In genomic region chr14:79186976-79187375, GRCm38 (mm10) we compare ENCODE assay signal across 16 mouse cellular contexts.
"Had no signal": no experiment of that assay in that cellular context is flagged by ENCODE, and none has a peak within 500 bp of the region (broad histone marks: within the 10 kb centered on the region; RNA-seq: fewer than 3 reads in every experiment).

No protein-coding gene starts in this region.

- DNase-seq: left cerebral cortex, postnatal 4 days; liver; liver, embryonic 13.5 days; liver, postnatal 0 days; lung, adult 18-20 months; lung, adult 2 months; lung, embryonic 14.5 days; lung, postnatal 10 days; lung, postnatal 14 days; lung, postnatal 36 days; midbrain, embryonic 14.5 days had no signal

- ATAC-seq: liver, embryonic 12.5 days; liver, postnatal 0 days; lung, postnatal 0 days; midbrain, embryonic 13.5 days; midbrain, embryonic 15.5 days; midbrain, embryonic 16.5 days had no signal
